Mouse (Mus musculus): ENCODE results near the gene Creb5. TPM values are rescaled to one million over a fixed set of nuclear protein-coding genes. Genes with fewer than 3 reads are reported as not detected.

Creb5 gene
- polyA plus RNA-seq, 1 experiment from 2014 or later = 5.0 TPM

GRCm38 (mm10) chr6:53685323-53685722 lies 398.3 kb downstream of the Creb5 start:
- H3K4me2 ChIP-seq (replicated peaks) = no peak overlapping the region
- no peak overlapping the region for H3K9ac ChIP-seq
- no peak for ATAC-seq
- H3K4me1 ChIP-seq (replicated peaks) = no peaks in the 10 kb centered on the region
- WGBS = 84% methylated on average over 14 of the region's 14 CpGs
- H3K9me3 ChIP-seq = no peaks in the 10 kb centered on the region
- no peak overlapping the region for H3K4me3 ChIP-seq (replicated peaks)
- H3K27me3 ChIP-seq (replicated peaks) = no peaks in the 10 kb centered on the region
- no peak overlapping the region for H3K27ac ChIP-seq
- no peaks in the 10 kb centered on the region for H3K36me3 ChIP-seq

DNA sequence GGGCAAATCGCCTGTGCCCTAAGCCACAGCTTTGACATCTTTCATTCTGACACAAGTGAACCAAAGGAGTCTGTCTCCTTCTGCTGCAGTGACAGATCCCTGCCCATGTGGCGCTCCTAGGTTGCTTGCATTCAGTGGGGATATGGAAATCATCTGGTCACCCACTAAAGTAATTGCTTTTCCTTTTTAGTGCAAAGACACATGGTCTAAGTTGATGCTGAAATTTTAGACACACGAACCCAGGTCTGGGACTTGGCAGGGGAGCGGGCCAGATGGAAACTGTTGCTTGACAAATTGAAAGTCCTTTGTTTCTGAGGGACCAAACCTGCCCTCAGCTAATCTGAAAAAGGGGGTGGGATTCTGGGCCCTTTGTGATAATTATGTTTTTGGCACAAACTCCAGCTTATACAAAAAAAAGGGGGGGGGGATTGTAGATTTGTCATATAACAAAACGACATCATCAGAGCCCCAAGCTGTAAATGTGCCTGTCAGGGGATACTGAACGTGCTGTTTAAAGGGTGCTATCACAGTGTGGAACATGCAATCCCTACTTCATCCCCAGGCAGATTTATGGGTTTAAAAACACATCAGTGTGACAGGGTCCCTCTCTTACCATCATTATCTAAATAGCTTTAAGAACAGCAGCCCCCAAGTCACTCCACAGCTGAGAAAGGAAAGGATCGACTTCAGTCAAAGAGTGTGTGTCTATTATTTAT lies 401.9 kb downstream of the Creb5 start:
- no peak for ATAC-seq

GRCm38 (mm10) chr6:53691006-53691405 lies 403.9 kb downstream of the Creb5 start:
- Histone ChIP-seq H3K9ac (no peak overlapping the region), H3K27me3 (replicated peaks) (no peaks in the 10 kb centered on the region), H3K4me2 (replicated peaks) (no peak overlapping the region), H3K4me1 (replicated peaks) (no peaks in the 10 kb centered on the region), H3K27ac (no peak overlapping the region), H3K36me3 (no peaks in the 10 kb centered on the region), H3K9me3 (no peaks in the 10 kb centered on the region), H3K4me3 (replicated peaks) (no peak overlapping the region)
- no peak for ATAC-seq
- 97% methylated on average over 1 of the region's 1 CpGs for WGBS

More for the DNA sequence above, 401.9 kb downstream of the Creb5 start:
- no peak overlapping the region for H3K27ac ChIP-seq
- no peaks in the 10 kb centered on the region for H3K9me3 ChIP-seq
- no peaks in the 10 kb centered on the region for H3K36me3 ChIP-seq
- no peak overlapping the region for H3K4me2 ChIP-seq (replicated peaks)
- H3K9ac ChIP-seq = no peak overlapping the region
- no peaks in the 10 kb centered on the region for H3K27me3 ChIP-seq (replicated peaks)
- no peak overlapping the region for H3K4me3 ChIP-seq (replicated peaks)
- WGBS = 64% methylated on average over 7 of the region's 7 CpGs
- no peaks in the 10 kb centered on the region for H3K4me1 ChIP-seq (replicated peaks)

- WGBS = 69% methylated on average over 9 of the region's 9 CpGs
- ATAC-seq = no peak
These were observed 408.1 kb downstream of the Creb5 start for GRCm38 (mm10) chr6:53695216-53695615.

GRCm38 (mm10) chr6:53696471-53696870 lies 409.4 kb downstream of the Creb5 start:
- Histone ChIP-seq H3K4me3 (replicated peaks) (no peak overlapping the region), H3K4me2 (replicated peaks) (no peak overlapping the region), H3K9me3 (no peaks in the 10 kb centered on the region), H3K9ac (no peak overlapping the region), H3K36me3 (no peaks in the 10 kb centered on the region), H3K27me3 (replicated peaks) (no peaks in the 10 kb centered on the region), H3K27ac (no peak overlapping the region), H3K4me1 (replicated peaks) (no peaks in the 10 kb centered on the region)
- 64% methylated on average over 6 of the region's 6 CpGs for WGBS
- ATAC-seq = no peak

More at GRCm38 (mm10) chr6:53695216-53695615, 408.1 kb downstream of the Creb5 start:
- Histone ChIP-seq H3K9ac (no peak overlapping the region), H3K9me3 (no peaks in the 10 kb centered on the region), H3K4me1 (replicated peaks) (no peaks in the 10 kb centered on the region), H3K27ac (no peak overlapping the region), H3K27me3 (replicated peaks) (no peaks in the 10 kb centered on the region), H3K4me2 (replicated peaks) (no peak overlapping the region), H3K36me3 (no peaks in the 10 kb centered on the region), H3K4me3 (replicated peaks) (no peak overlapping the region)

DNA sequence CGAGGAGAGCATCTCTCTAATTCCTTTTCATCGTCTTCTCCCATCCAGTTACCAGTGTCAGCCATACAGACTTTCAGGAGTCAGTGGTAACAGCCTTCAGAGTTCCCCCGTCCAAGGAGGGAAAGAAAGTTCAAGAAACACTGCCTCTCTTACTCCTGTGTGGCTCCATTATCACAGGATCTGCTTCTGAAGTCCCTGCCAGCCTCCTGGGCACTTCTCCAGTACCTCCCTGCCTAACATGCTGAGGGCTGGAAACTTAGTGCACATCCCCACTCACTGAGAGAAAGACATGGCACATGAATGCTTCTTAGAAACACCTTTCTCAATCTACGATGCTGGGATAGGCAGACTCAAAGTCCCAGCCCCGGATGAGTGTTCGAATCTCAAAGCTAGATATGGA lies 409.9 kb downstream of the Creb5 start:
- Histone ChIP-seq H3K27me3 (replicated peaks) (no peaks in the 10 kb centered on the region), H3K36me3 (no peaks in the 10 kb centered on the region), H3K4me2 (replicated peaks) (no peak overlapping the region), H3K9ac (no peak overlapping the region), H3K4me1 (replicated peaks) (no peaks in the 10 kb centered on the region), H3K27ac (no peak overlapping the region), H3K4me3 (replicated peaks) (no peak overlapping the region), H3K9me3 (no peaks in the 10 kb centered on the region)
- ATAC-seq = no peak
- 88% methylated on average over 6 of the region's 6 CpGs for WGBS

DNA sequence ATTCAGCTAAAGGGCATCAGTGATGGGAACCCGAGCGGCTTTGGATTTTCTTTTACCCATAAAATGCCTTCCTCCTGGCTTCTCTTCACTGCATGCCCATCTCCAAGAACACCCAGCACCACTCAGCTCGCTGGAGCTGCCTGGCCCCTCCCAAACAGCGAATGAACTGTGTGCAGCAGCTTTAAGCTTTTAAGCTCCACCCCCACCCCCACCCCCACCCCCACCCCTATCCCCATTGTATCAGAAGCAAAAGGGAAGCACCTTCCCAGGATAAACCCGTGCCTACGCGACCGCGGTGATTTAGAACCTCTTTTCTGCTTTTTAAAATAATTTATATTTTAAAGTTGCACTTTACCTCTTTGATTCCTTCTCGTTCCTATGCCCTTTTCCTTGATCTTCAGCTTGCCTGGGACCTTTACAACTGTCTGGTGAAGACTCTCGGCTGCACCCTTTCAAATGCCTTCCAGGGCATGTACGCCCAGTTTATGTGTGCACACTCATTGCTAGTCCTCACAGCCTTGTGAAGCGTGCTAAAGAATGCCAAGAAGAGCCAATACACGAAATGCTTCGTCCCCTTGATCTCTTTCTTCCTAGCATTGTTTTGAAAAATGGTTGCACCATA lies 411.2 kb downstream of the Creb5 start:
- Histone ChIP-seq H3K27ac (no peak overlapping the region), H3K4me1 (replicated peaks) (no peaks in the 10 kb centered on the region), H3K4me2 (replicated peaks) (peak overlapping the region; percentile 34), H3K4me3 (replicated peaks) (no peak overlapping the region), H3K27me3 (replicated peaks) (no peaks in the 10 kb centered on the region), H3K9me3 (no peaks in the 10 kb centered on the region), H3K9ac (no peak overlapping the region), H3K36me3 (no peaks in the 10 kb centered on the region)
- 24% methylated on average over 15 of the region's 15 CpGs for WGBS
- ATAC-seq = no peak

- Histone ChIP-seq H3K9me3 (no peaks in the 10 kb centered on the region), H3K4me2 (replicated peaks) (no peak overlapping the region), H3K4me1 (replicated peaks) (no peaks in the 10 kb centered on the region), H3K4me3 (replicated peaks) (no peak overlapping the region), H3K27ac (no peak overlapping the region), H3K36me3 (no peaks in the 10 kb centered on the region), H3K27me3 (replicated peaks) (no peaks in the 10 kb centered on the region), H3K9ac (no peak overlapping the region)
- WGBS = 16% methylated on average over 2 of the region's 2 CpGs
- ATAC-seq = no peak
These were observed 417.4 kb downstream of the Creb5 start for GRCm38 (mm10) chr6:53704440-53704839.

DNA sequence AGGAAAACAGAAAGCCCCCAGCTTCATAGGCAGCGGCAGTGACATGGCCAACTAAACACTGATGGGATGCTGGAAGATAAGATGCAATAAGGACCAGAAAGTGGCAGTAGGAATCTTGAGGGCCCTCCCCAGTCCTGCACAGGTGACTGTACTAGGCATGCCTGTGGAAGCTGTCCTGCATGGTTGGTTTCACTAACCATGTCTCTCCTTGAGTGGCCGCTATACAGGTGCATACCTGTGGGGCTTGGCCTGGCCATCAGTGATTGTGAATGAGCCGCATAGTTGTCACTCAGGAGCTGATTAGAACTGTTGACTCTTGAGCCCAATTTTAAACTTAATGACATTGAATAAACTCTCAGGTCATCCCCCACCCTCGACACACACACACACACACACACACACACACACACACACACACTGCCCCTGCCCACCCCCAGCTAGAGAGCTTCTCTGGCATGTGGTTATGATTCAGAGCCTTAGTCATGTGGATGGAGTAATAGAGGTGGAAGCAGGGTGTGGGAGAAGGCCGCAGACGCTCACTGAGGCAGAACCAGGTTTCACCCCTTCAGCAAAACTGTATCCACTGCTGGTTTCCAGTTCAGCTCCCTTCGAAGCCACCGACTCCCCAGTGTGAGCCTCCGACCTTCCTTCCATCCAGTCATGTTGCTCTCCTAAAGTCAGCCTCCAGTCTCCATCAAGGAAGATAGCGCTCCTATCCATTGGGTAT lies 419.7 kb downstream of the Creb5 start:
- no peak for ATAC-seq
- H3K27me3 ChIP-seq (replicated peaks) = no peaks in the 10 kb centered on the region
- 77% methylated on average over 10 of the region's 10 CpGs for WGBS

DNA sequence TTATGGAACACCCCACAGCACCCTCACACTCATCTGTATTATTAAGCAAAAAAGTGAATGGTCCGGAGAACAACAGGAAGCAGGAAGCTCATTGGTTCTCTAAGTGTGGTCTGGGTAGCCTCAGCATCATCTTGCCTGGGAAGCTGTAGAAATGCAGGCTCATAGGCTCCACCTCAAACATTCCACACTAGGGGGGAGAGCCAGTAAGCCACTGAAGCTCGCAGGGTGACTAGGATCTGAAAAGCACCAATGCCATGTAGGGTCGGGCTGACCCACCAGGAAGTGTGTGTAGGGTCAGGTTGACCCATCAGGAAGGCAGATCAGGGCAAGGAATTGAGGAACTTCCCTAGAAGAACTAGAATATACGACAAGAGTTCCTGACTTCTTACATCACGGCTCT lies 420.7 kb downstream of the Creb5 start:
- 55% methylated on average over 5 of the region's 5 CpGs for WGBS
- Histone ChIP-seq H3K27ac (no peak overlapping the region), H3K4me3 (replicated peaks) (no peak overlapping the region), H3K9ac (no peak overlapping the region), H3K4me1 (replicated peaks) (no peaks in the 10 kb centered on the region), H3K4me2 (replicated peaks) (no peak overlapping the region), H3K27me3 (replicated peaks) (no peaks in the 10 kb centered on the region), H3K9me3 (no peaks in the 10 kb centered on the region), H3K36me3 (no peaks in the 10 kb centered on the region)
- no peak for ATAC-seq

More for the DNA sequence above, 419.7 kb downstream of the Creb5 start:
- Histone ChIP-seq H3K9ac (no peak overlapping the region), H3K4me2 (replicated peaks) (no peak overlapping the region), H3K4me1 (replicated peaks) (no peaks in the 10 kb centered on the region), H3K9me3 (no peaks in the 10 kb centered on the region), H3K27ac (no peak overlapping the region), H3K4me3 (replicated peaks) (no peak overlapping the region), H3K36me3 (no peaks in the 10 kb centered on the region)

GRCm38 (mm10) chr6:53709694-53710442 lies 422.8 kb downstream of the Creb5 start:
- Histone ChIP-seq H3K4me3 (replicated peaks) (no peak overlapping the region), H3K9ac (no peak overlapping the region), H3K4me1 (replicated peaks) (no peaks in the 10 kb centered on the region), H3K4me2 (replicated peaks) (no peak overlapping the region), H3K9me3 (no peaks in the 10 kb centered on the region), H3K27ac (no peak overlapping the region), H3K36me3 (no peaks in the 10 kb centered on the region), H3K27me3 (replicated peaks) (no peaks in the 10 kb centered on the region)
- no peak for ATAC-seq
- 91% methylated on average over 14 of the region's 14 CpGs for WGBS

GRCm38 (mm10) chr6:53710560-53710959 lies 423.5 kb downstream of the Creb5 start:
- Histone ChIP-seq H3K9me3 (no peaks in the 10 kb centered on the region), H3K27me3 (replicated peaks) (no peaks in the 10 kb centered on the region), H3K9ac (no peak overlapping the region), H3K4me3 (replicated peaks) (no peak overlapping the region), H3K27ac (no peak overlapping the region), H3K4me1 (replicated peaks) (no peaks in the 10 kb centered on the region), H3K4me2 (replicated peaks) (no peak overlapping the region), H3K36me3 (no peaks in the 10 kb centered on the region)
- WGBS = 50% methylated on average over 5 of the region's 5 CpGs
- no peak for ATAC-seq
